Mouse (Mus musculus) neural tube, embryonic 14.5 days (tissue): ENCODE data around the gene Zfp101. TPM values are rescaled to one million over a fixed set of nuclear protein-coding genes. Genes with fewer than 3 reads are reported as not detected.

ENCODE experiments used
- ATAC-seq: fragments of 200-750 bp; cut with Nextera tagmentation; 2 replicates; pipeline ENCODE4 v1.8.0; 2017; ENCODE audit warnings: low read depth, mild to moderate bottlenecking, moderate TSS enrichment, moderate library complexity
- H3K27ac ChIP-seq: fragments of 300-500 bp; sonication (generic); 2 replicates; pipeline ENCODE4 v1.5.1; 2014; ENCODE audit warnings: low read depth, mild to moderate bottlenecking, control low read depth, low read length, moderate library complexity, mixed read lengths
- H3K27me3 ChIP-seq: fragments of 300-500 bp; sonication (generic); 2 replicates; pipeline ENCODE4 v1.6.1; 2014; ENCODE audit warnings: low read length; ENCODE audit not compliant: control insufficient read depth, insufficient read depth
- H3K36me3 ChIP-seq: fragments of 300-500 bp; sonication (generic); 2 replicates; pipeline ENCODE4 v1.6.1; 2014; ENCODE audit warnings: low read length, mixed read lengths; ENCODE audit not compliant: control insufficient read depth, insufficient read depth
- H3K4me1 ChIP-seq: fragments of 300-500 bp; sonication (generic); 2 replicates; pipeline ENCODE4 v1.6.1; 2014; ENCODE audit warnings: low read length; ENCODE audit not compliant: control insufficient read depth, insufficient read depth
- H3K4me2 ChIP-seq: fragments of 300-500 bp; sonication (generic); 2 replicates; pipeline ENCODE4 v1.6.1; 2014; ENCODE audit warnings: mild to moderate bottlenecking, low read depth, low read length, control low read depth
- H3K4me3 ChIP-seq: fragments of 300-500 bp; sonication (generic); 2 replicates; pipeline ENCODE4 v1.5.1; 2014; ENCODE audit warnings: low read depth, low read length, control low read depth, mixed read lengths
- H3K9ac ChIP-seq: fragments of 300-500 bp; sonication (generic); replicated peaks from 2 replicates; pipeline ENCODE4 v1.6.1; 2014; ENCODE audit warnings: low read depth, mild to moderate bottlenecking, control low read depth, low read length, mixed read lengths
- H3K9me3 ChIP-seq: fragments of 300-500 bp; sonication (generic); 2 replicates; pipeline ENCODE4 v1.6.1; 2016; ENCODE audit warnings: low read length; ENCODE audit not compliant: control insufficient read depth
- WGBS: fragments of 180-500 bp; shearing (Covaris S2); extraction: QIAGEN DNeasy Blood & Tissue Kit; methylation state at CpG from one replicate; pipeline ENCODE4 v1.1.7; 2014; 5-methylcytosine and 5-hydroxymethylcytosine counted together
- polyA plus RNA-seq: library from polyadenylated mRNA; unstranded; fragments of >200 nt; fragmentation: Nextera tagmentation; extraction: Ambion mirVana; gene quantifications from 2 replicates; pipeline ENCODE4 v1.2.1, GENCODE M21; 2014

Gene Zfp101
- polyA plus RNA-seq, 1 experiment from 2014 or later, result 14.4 TPM

GRCm38 (mm10) chr17:33358411-33359384 lies 35.7 kb downstream of the Zfp101 start, which contains the start of gene Zfp81:
Zfp81 (minus strand) TSS chr17:33358878.
- Histone ChIP-seq H3K9ac (peak within 1 kb of the TSS; percentile 86), H3K4me3 (peak within 1 kb of the TSS; percentile 91), H3K36me3 (no peaks in the 10 kb centered on the region), H3K4me1 (peaks cover 9% of the 10 kb centered on the region; the same call in 1 of the 2 replicates), H3K4me2 (peak within 1 kb of the TSS; percentile 84), H3K27me3 (no peaks in the 10 kb centered on the region), H3K27ac (peak within 1 kb of the TSS; percentile 87), H3K9me3 (no peaks in the 10 kb centered on the region)
- WGBS, result 4% methylated on average over 47 of the region's 47 CpGs
- peak; percentile 100 for ATAC-seq

DNA sequence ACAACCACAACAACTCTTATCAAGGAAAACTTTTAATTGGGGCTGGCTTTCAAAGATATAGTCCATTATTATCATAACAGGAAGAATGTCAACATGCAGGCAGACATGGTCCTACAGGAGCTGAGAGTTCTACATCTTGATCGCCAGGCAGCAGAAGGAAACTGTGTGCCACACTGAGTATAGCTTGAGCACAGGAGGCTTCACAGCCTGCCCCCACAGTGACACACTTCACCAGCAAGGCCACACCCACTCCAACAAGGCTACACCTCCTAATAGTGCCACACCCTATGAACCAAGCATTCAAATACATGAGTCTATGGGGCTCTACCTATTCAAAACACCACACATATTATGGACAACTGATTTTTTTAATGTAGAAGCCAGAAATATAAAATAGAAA lies 41.5 kb downstream of the Zfp101 start:
- WGBS, result 100% methylated on average over 1 of the region's 1 CpGs

More for the DNA sequence above, 41.5 kb downstream of the Zfp101 start:
- Histone ChIP-seq H3K27ac (no peak overlapping the region), H3K27me3 (no peaks in the 10 kb centered on the region), H3K9me3 (no peaks in the 10 kb centered on the region; the same call in 1 of the 2 replicates), H3K4me1 (peaks cover 9% of the 10 kb centered on the region; the same call in 1 of the 2 replicates), H3K4me3 (no peak overlapping the region), H3K9ac (no peak overlapping the region), H3K36me3 (no peaks in the 10 kb centered on the region), H3K4me2 (no peak overlapping the region)
- no peak for ATAC-seq

Other genes with a start within 250 kb of the Zfp101 start
- 0.12 TPM in 2 replicates for gene Olfr55, start 226.2 kb downstream of the Zfp101 start, polyA plus RNA-seq
- not detected in 2 replicates for gene Olfr239, start 203.3 kb downstream of the Zfp101 start, polyA plus RNA-seq
- gene Olfr1564, start 173.0 kb downstream of the Zfp101 start, polyA plus RNA-seq, result 0.05 and 0.08 TPM in 2 replicates
- 27.9 and 28.2 TPM in 2 replicates for gene Zfp955a, start 139.5 kb downstream of the Zfp101 start, polyA plus RNA-seq
- not detected in 2 replicates for gene Olfr63, start 130.0 kb downstream of the Zfp101 start, polyA plus RNA-seq
- 18.5 and 20.3 TPM in 2 replicates for gene Zfp955b, start 105.1 kb downstream of the Zfp101 start, polyA plus RNA-seq
- gene Zfp81, start 35.8 kb downstream of the Zfp101 start, polyA plus RNA-seq, result 19.3 and 22.9 TPM in 2 replicates
- not detected in 2 replicates for gene Actl9, start 38.3 kb upstream of the Zfp101 start, polyA plus RNA-seq
- 45.9 and 57.2 TPM in 2 replicates for gene Adamts10, start 129.6 kb upstream of the Zfp101 start, polyA plus RNA-seq
- gene Myo1f, start 161.1 kb upstream of the Zfp101 start, polyA plus RNA-seq, result 1.0 and 2.8 TPM in 2 replicates
- gene Zfp414, start 234.4 kb upstream of the Zfp101 start, polyA plus RNA-seq, result 91.1 and 111 TPM in 2 replicates
- gene Pram1, start 243.4 kb upstream of the Zfp101 start, polyA plus RNA-seq, result 0.68 and 0.71 TPM in 2 replicates